Mouse (Mus musculus): Measurements from ENCODE around the gene Stk19. TPM values are rescaled to one million over a fixed set of nuclear protein-coding genes. Genes with fewer than 3 reads are reported as not detected.
"Not testable (repeated sequence)": the region's sequence is repeated elsewhere in the genome, so short reads cannot be mapped to it uniquely, and the experiment has no call there.

Stk19 gene
- polyA plus RNA-seq, 1 experiment = 29.9 TPM

- no peak overlapping the region for H3ac ChIP-seq (ENCODE audit: control insufficient read depth, insufficient read length)
- no peaks in the 10 kb centered on the region for H3K79me2 ChIP-seq (ENCODE audit: control insufficient read depth, insufficient read depth)
- no peaks in the 10 kb centered on the region for H3K27me3 ChIP-seq (ENCODE audit: control insufficient read depth, insufficient read depth, insufficient read length)
- no peak overlapping the region for H3K4me2 ChIP-seq (ENCODE audit: low read depth)
- no peak overlapping the region for H3K4me3 ChIP-seq
- no peak for TF ChIP-seq SRF (IDR thresholded peaks at IDR 0.05; ENCODE audit: control insufficient read depth, insufficient read length, low read depth)
- TF ChIP-seq POLR2AphosphoS2 (IDR thresholded peaks at IDR 0.05; ENCODE audit: insufficient read length, low read depth) = no peak
- TF ChIP-seq POLR2A (IDR thresholded peaks at IDR 0.05; ENCODE audit: insufficient read length, low read depth) = no peak
- TF ChIP-seq MYOG (IDR thresholded peaks at IDR 0.05; ENCODE audit: control insufficient read depth in 1 of 3, insufficient read depth in 1 of 3, insufficient read length in 2 of 3, low read depth in 2 of 3) = no peak
- TF ChIP-seq MAX (IDR thresholded peaks at IDR 0.05; ENCODE audit: low read depth) = no peak
- no peak for TF ChIP-seq TCF12 (IDR thresholded peaks at IDR 0.05; ENCODE audit: insufficient read depth, poor library complexity, severe bottlenecking)
- no peak for TF ChIP-seq TCF3 (IDR thresholded peaks at IDR 0.05; ENCODE audit: insufficient read length, low read depth)
- TF ChIP-seq CEBPB (IDR thresholded peaks at IDR 0.05; ENCODE audit: insufficient read depth, poor library complexity, severe bottlenecking) = no peak
- TF ChIP-seq E2F4 (IDR thresholded peaks at IDR 0.05; ENCODE audit: insufficient read depth) = no peak
- TF ChIP-seq REST (IDR thresholded peaks at IDR 0.05; ENCODE audit: insufficient read depth, insufficient read length) = no peak
- TF ChIP-seq MYOD1 (IDR thresholded peaks at IDR 0.05; ENCODE audit: control insufficient read depth in 1 of 3, insufficient read length in 2 of 3, low read depth in 2 of 3) = no peak
- TF ChIP-seq USF1 (IDR thresholded peaks at IDR 0.05; ENCODE audit: low read depth) = no peak
- H3K36me3 ChIP-seq (ENCODE audit: control insufficient read depth, insufficient read depth) = no peaks in the 10 kb centered on the region
Measured at GRCm38 (mm10) chr17:34808599-34809205, 28.0 kb downstream of the Stk19 start.

GRCm38 (mm10) chr17:34807176-34807575, 29.6 kb downstream of the Stk19 start:
- H3ac ChIP-seq (ENCODE audit: control insufficient read depth, insufficient read length) = no peak overlapping the region
- H3K4me3 ChIP-seq = no peak overlapping the region
- H3K79me2 ChIP-seq (ENCODE audit: control insufficient read depth, insufficient read depth) = no peaks in the 10 kb centered on the region
- TF ChIP-seq MAX (IDR thresholded peaks at IDR 0.05; ENCODE audit: low read depth) = no peak
- no peak for TF ChIP-seq POLR2AphosphoS2 (IDR thresholded peaks at IDR 0.05; ENCODE audit: insufficient read length, low read depth)
- TF ChIP-seq REST (IDR thresholded peaks at IDR 0.05; ENCODE audit: insufficient read depth, insufficient read length) = no peak
- no peak for TF ChIP-seq TCF12 (IDR thresholded peaks at IDR 0.05; ENCODE audit: insufficient read depth, poor library complexity, severe bottlenecking)
- TF ChIP-seq USF1 (IDR thresholded peaks at IDR 0.05; ENCODE audit: low read depth) = no peak
- no peak for TF ChIP-seq E2F4 (IDR thresholded peaks at IDR 0.05; ENCODE audit: insufficient read depth)
- TF ChIP-seq MYOG (IDR thresholded peaks at IDR 0.05; ENCODE audit: control insufficient read depth in 1 of 3, insufficient read depth in 1 of 3, insufficient read length in 2 of 3, low read depth in 2 of 3) = no peak
- no peak for TF ChIP-seq TCF3 (IDR thresholded peaks at IDR 0.05; ENCODE audit: insufficient read length, low read depth)
- no peak for TF ChIP-seq SRF (IDR thresholded peaks at IDR 0.05; ENCODE audit: control insufficient read depth, insufficient read length, low read depth)
- TF ChIP-seq CEBPB (IDR thresholded peaks at IDR 0.05; ENCODE audit: insufficient read depth, poor library complexity, severe bottlenecking) = no peak
- TF ChIP-seq POLR2A (IDR thresholded peaks at IDR 0.05; ENCODE audit: insufficient read length, low read depth) = no peak
- TF ChIP-seq MYOD1 (IDR thresholded peaks at IDR 0.05; ENCODE audit: control insufficient read depth in 1 of 3, insufficient read length in 2 of 3, low read depth in 2 of 3) = no peak
- H3K36me3 ChIP-seq (ENCODE audit: control insufficient read depth, insufficient read depth) = no peaks in the 10 kb centered on the region
- no peak overlapping the region for H3K4me2 ChIP-seq (ENCODE audit: low read depth)
- peaks cover 5% of the 10 kb centered on the region for H3K27me3 ChIP-seq (ENCODE audit: control insufficient read depth, insufficient read depth, insufficient read length)

- no peak overlapping the region for H3K4me2 ChIP-seq (ENCODE audit: low read depth)
- H3K4me3 ChIP-seq = no peak overlapping the region
- H3K79me2 ChIP-seq (ENCODE audit: control insufficient read depth, insufficient read depth) = no peaks in the 10 kb centered on the region
- TF ChIP-seq SRF (IDR thresholded peaks at IDR 0.05; ENCODE audit: control insufficient read depth, insufficient read length, low read depth) = no peak
- no peak for TF ChIP-seq USF1 (IDR thresholded peaks at IDR 0.05; ENCODE audit: low read depth)
- TF ChIP-seq MYOD1 (IDR thresholded peaks at IDR 0.05; ENCODE audit: control insufficient read depth in 1 of 3, insufficient read length in 2 of 3, low read depth in 2 of 3) = no peak
- TF ChIP-seq TCF3 (IDR thresholded peaks at IDR 0.05; ENCODE audit: insufficient read length, low read depth) = no peak
- TF ChIP-seq POLR2AphosphoS2 (IDR thresholded peaks at IDR 0.05; ENCODE audit: insufficient read length, low read depth) = no peak
- no peak for TF ChIP-seq MYOG (IDR thresholded peaks at IDR 0.05; ENCODE audit: control insufficient read depth in 1 of 3, insufficient read depth in 1 of 3, insufficient read length in 2 of 3, low read depth in 2 of 3)
- no peak for TF ChIP-seq CEBPB (IDR thresholded peaks at IDR 0.05; ENCODE audit: insufficient read depth, poor library complexity, severe bottlenecking)
- TF ChIP-seq REST (IDR thresholded peaks at IDR 0.05; ENCODE audit: insufficient read depth, insufficient read length) = no peak
- TF ChIP-seq TCF12 (IDR thresholded peaks at IDR 0.05; ENCODE audit: insufficient read depth, poor library complexity, severe bottlenecking) = no peak
- no peak for TF ChIP-seq E2F4 (IDR thresholded peaks at IDR 0.05; ENCODE audit: insufficient read depth)
- TF ChIP-seq MAX (IDR thresholded peaks at IDR 0.05; ENCODE audit: low read depth) = no peak
- no peak for TF ChIP-seq POLR2A (IDR thresholded peaks at IDR 0.05; ENCODE audit: insufficient read length, low read depth)
- H3K36me3 ChIP-seq (ENCODE audit: control insufficient read depth, insufficient read depth) = no peaks in the 10 kb centered on the region
- no peak overlapping the region for H3ac ChIP-seq (ENCODE audit: control insufficient read depth, insufficient read length)
- H3K27me3 ChIP-seq (ENCODE audit: control insufficient read depth, insufficient read depth, insufficient read length) = peaks cover 11% of the 10 kb centered on the region
Measured at GRCm38 (mm10) chr17:34804871-34805562, 31.7 kb downstream of the Stk19 start.

- not testable (repeated sequence) for H3ac ChIP-seq (ENCODE audit: control insufficient read depth, insufficient read length); H3K4me2 ChIP-seq (ENCODE audit: low read depth); H3K79me2 ChIP-seq (ENCODE audit: control insufficient read depth, insufficient read depth); H3K36me3 ChIP-seq (ENCODE audit: control insufficient read depth, insufficient read depth); H3K4me3 ChIP-seq
- peaks cover 15% of the 10 kb centered on the region for H3K27me3 ChIP-seq (ENCODE audit: control insufficient read depth, insufficient read depth, insufficient read length)
Measured at GRCm38 (mm10) chr17:34804301-34804700, 32.4 kb downstream of the Stk19 start, which contains the start of gene Cyp21a1. Gene Cyp21a1, minus strand, starts transcription at chr17:34804561.

- H3K4me3 ChIP-seq = not testable (repeated sequence)
- peaks cover 20% of the 10 kb centered on the region for H3K27me3 ChIP-seq (ENCODE audit: control insufficient read depth, insufficient read depth, insufficient read length)
Measured at GRCm38 (mm10) chr17:34803367-34803766, 33.4 kb downstream of the Stk19 start.

GRCm38 (mm10) chr17:34802756-34803155, 34.0 kb downstream of the Stk19 start:
- not testable (repeated sequence) for H3K4me2 ChIP-seq (ENCODE audit: low read depth); H3K36me3 ChIP-seq (ENCODE audit: control insufficient read depth, insufficient read depth); H3K4me3 ChIP-seq; H3K79me2 ChIP-seq (ENCODE audit: control insufficient read depth, insufficient read depth); H3ac ChIP-seq (ENCODE audit: control insufficient read depth, insufficient read length)
- peaks cover 20% of the 10 kb centered on the region for H3K27me3 ChIP-seq (ENCODE audit: control insufficient read depth, insufficient read depth, insufficient read length)

More at GRCm38 (mm10) chr17:34803367-34803766, 33.4 kb downstream of the Stk19 start:
- not testable (repeated sequence) for H3K36me3 ChIP-seq (ENCODE audit: control insufficient read depth, insufficient read depth); H3K79me2 ChIP-seq (ENCODE audit: control insufficient read depth, insufficient read depth); H3K4me2 ChIP-seq (ENCODE audit: low read depth); H3ac ChIP-seq (ENCODE audit: control insufficient read depth, insufficient read length)

GRCm38 (mm10) chr17:34800781-34801305, 35.9 kb downstream of the Stk19 start:
- not testable (repeated sequence) for H3K79me2 ChIP-seq (ENCODE audit: control insufficient read depth, insufficient read depth); H3K36me3 ChIP-seq (ENCODE audit: control insufficient read depth, insufficient read depth)

More at GRCm38 (mm10) chr17:34800781-34801305, 35.9 kb downstream of the Stk19 start:
- not testable (repeated sequence) for H3ac ChIP-seq (ENCODE audit: control insufficient read depth, insufficient read length); H3K4me2 ChIP-seq (ENCODE audit: low read depth); H3K4me3 ChIP-seq
- H3K27me3 ChIP-seq (ENCODE audit: control insufficient read depth, insufficient read depth, insufficient read length) = peaks cover 20% of the 10 kb centered on the region

Measured in myocyte (in vitro differentiated cells).